ENCODE assay signal across 8 mouse cellular contexts in the genomic region with DNA sequence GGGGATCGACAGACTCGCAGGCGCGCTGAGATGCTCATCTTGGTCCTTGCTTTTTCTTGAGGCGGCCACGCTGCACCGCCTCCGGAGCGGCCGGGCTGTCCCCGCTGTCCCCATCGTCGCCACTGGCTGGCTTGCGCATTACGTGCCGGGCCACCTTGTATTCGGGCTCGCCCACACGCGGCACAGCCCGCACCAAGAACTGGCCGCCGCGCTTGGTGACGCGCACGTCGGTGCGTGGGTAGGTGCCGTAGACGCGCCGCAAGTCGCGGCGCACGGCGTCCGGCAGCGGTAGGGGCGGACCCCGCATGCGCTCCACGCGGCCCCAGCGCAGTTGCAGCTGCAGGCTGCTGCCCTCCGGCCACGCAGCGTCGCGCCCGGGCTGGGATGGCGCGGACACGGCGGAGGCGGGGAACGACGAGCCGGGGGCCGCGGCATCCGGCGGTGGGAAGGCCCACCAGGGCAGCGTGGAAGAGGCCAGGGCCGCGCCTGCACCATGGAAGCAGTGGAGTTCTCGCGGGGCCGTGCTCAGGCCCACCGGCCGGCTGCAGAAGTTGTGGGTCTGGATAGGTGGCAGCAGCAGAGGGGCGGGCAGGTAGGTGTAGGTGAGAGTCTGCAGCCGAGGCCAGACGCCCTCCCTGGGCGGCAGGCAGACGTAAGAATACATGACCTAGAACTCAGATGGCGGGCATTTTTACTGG. TPM values are rescaled to one million over a fixed set of nuclear protein-coding genes. Genes with fewer than 3 reads are reported as not detected.
DNase-seq lines count a peak whose midpoint lies in the region; ATAC-seq and TF ChIP-seq lines count a peak whose summit lies in the region.

No protein-coding gene starts in this region.

- ATAC-seq in inflammation-experienced regulatory T-cells, adult 6 months, result peak; percentile 87
- ATAC-seq in megakaryocyte, adult 5-6 weeks (ENCODE audit: poor library complexity, severe bottlenecking), result peak; percentile 86

- TF ChIP-seq CTCF in thymus, adult 2 months (IDR thresholded peaks at IDR 0.05; ENCODE audit: borderline replicate concordance, control insufficient read depth, extremely low read depth, insufficient read depth, low read length, poor library complexity), result no peak

- no peaks in the 10 kb centered on the region for H3K36me3 ChIP-seq in thymus, adult 2 months (ENCODE audit: control insufficient read depth, insufficient read depth, low read length)

- H3K4me3 ChIP-seq in thymus, adult 2 months (ENCODE audit: control insufficient read depth, insufficient read depth, low read length), result peak overlapping the region; percentile 57

- 1% methylated on average over 77 of the region's 78 CpGs for WGBS in thymus, adult 2 months

- peaks cover 9% of the 10 kb centered on the region for H3K4me1 ChIP-seq in thymus, adult 2 months (replicated peaks; ENCODE audit: control insufficient read depth, insufficient read depth, low read length)

- peaks cover 2% of the 10 kb centered on the region; the same call in 1 of the 2 replicates for H3K27me3 ChIP-seq in thymus, adult 2 months (ENCODE audit: control insufficient read depth, insufficient read depth, low read length)

- no peak for TF ChIP-seq POLR2A in thymus, adult 2 months (IDR thresholded peaks at IDR 0.05; ENCODE audit: control insufficient read depth, extremely low read depth, insufficient read depth, low read length, poor library complexity)

- DNase-seq in thymus, adult 2 months, result no peak
- no peak for DNase-seq in thymus, postnatal 25 days
- peak; percentile 80 for DNase-seq in embryo, embryonic 10 days (ENCODE audit: low spot score)
- DNase-seq in gastrocnemius, postnatal 25 days, result peak; percentile 78
- DNase-seq in left cerebral cortex, postnatal 10 days (ENCODE audit: extremely low spot score in 1 of 2, low spot score in 2 of 2), result peak; percentile 82 to 93
- DNase-seq in right cerebral cortex, adult 18-20 months, result peak; percentile 96

- H3K27ac ChIP-seq in thymus, adult 2 months (ENCODE audit: control insufficient read depth, insufficient read depth, low read length), result no peak overlapping the region

- intact Hi-C loops in left cerebral cortex, postnatal 10 days (cut with DNase I), result loop anchor here (5.0 kb wide), 1 partner anchor 43 kb away; no protein-coding TSS in a partner anchor

RNA-seq across cellular contexts. Expression of gene 2310034G01Rik, which starts 1.2 kb away (rescaled TPM):
- 0.38 and 0.43 TPM in 2 replicates for polyA plus RNA-seq in thymus, adult 2 months (2012; rRNA removed)
- total RNA-seq in gastrocnemius, postnatal 25 days (2021), result under 1 TPM; 0.33 to 0.38 TPM
- polyA plus RNA-seq in inflammation-experienced regulatory T-cells, adult 6 months (2017; shearing (Covaris generic)), result under 1 TPM in 2 of 3 experiments, not detected in 1; 0.24 to 0.44 TPM
- total RNA-seq in left cerebral cortex, postnatal 10 days (2021), result under 1 TPM; 0.77 to 0.99 TPM
- total RNA-seq in megakaryocyte, adult 5-6 weeks (2015), result 0.18 TPM in 1 of 2 replicates, not detected in the other
- total RNA-seq in megakaryocyte, adult 5-6 weeks (2017), result 0.48 and 0.53 TPM in 2 replicates

RNA-seq across cellular contexts. Expression of gene Mfsd13a, which starts 8.0 kb away (rescaled TPM):
- polyA plus RNA-seq in thymus, adult 2 months (2012; rRNA removed), result 16.8 and 20.6 TPM in 2 replicates
- 1 to 10 TPM; 1.0 to 1.2 TPM for total RNA-seq in gastrocnemius, postnatal 25 days (2021)
- polyA plus RNA-seq in inflammation-experienced regulatory T-cells, adult 6 months (2017; shearing (Covaris generic)), result 1 to 10 TPM; 4.3 to 8.1 (median 5.9) TPM
- total RNA-seq in left cerebral cortex, postnatal 10 days (2021), result 10 to 100 TPM; 22.0 to 23.5 TPM
- 17.2 and 18.1 TPM in 2 replicates for total RNA-seq in megakaryocyte, adult 5-6 weeks (2015)
- 8.1 and 11.7 TPM in 2 replicates for total RNA-seq in megakaryocyte, adult 5-6 weeks (2017)

RNA-seq across cellular contexts. Expression of gene Cuedc2, which starts 10.4 kb away (rescaled TPM):
- polyA plus RNA-seq in thymus, adult 2 months (2012; rRNA removed), result 85.4 and 105 TPM in 2 replicates
- 10 to 100 TPM; 56.1 to 56.5 TPM for total RNA-seq in gastrocnemius, postnatal 25 days (2021)
- 10 to 100 TPM; 34.9 to 54.1 (median 46.6) TPM for polyA plus RNA-seq in inflammation-experienced regulatory T-cells, adult 6 months (2017; shearing (Covaris generic))
- 100 to 1,000 TPM; 183 to 200 TPM for total RNA-seq in left cerebral cortex, postnatal 10 days (2021)
- 31.3 and 33.1 TPM in 2 replicates for total RNA-seq in megakaryocyte, adult 5-6 weeks (2015)
- total RNA-seq in megakaryocyte, adult 5-6 weeks (2017), result 108 and 114 TPM in 2 replicates

RNA-seq across cellular contexts. Expression of gene Fbxl15, which starts 20.9 kb away (rescaled TPM):
- polyA plus RNA-seq in thymus, adult 2 months (2012; rRNA removed), result 13.5 and 15.2 TPM in 2 replicates
- total RNA-seq in gastrocnemius, postnatal 25 days (2021), result 1 to 10 TPM; 2.9 TPM
- 1 to 10 TPM; 3.9 to 6.4 (median 4.5) TPM for polyA plus RNA-seq in inflammation-experienced regulatory T-cells, adult 6 months (2017; shearing (Covaris generic))
- total RNA-seq in left cerebral cortex, postnatal 10 days (2021), result 10 to 100 TPM; 25.9 to 29.2 TPM
- total RNA-seq in megakaryocyte, adult 5-6 weeks (2015), result 1.9 and 2.1 TPM in 2 replicates
- total RNA-seq in megakaryocyte, adult 5-6 weeks (2017), result 1.3 and 1.8 TPM in 2 replicates

RNA-seq across cellular contexts. Expression of gene Psd, which starts 22.0 kb away (rescaled TPM):
- 1.5 and 1.6 TPM in 2 replicates for polyA plus RNA-seq in thymus, adult 2 months (2012; rRNA removed)
- under 1 TPM; 0.28 to 0.54 TPM for total RNA-seq in gastrocnemius, postnatal 25 days (2021)
- 1 to 10 TPM; 3.1 to 4.1 (median 4.0) TPM for polyA plus RNA-seq in inflammation-experienced regulatory T-cells, adult 6 months (2017; shearing (Covaris generic))
- total RNA-seq in left cerebral cortex, postnatal 10 days (2021), result 100 to 1,000 TPM; 631 to 653 TPM
- 0.11 and 0.36 TPM in 2 replicates for total RNA-seq in megakaryocyte, adult 5-6 weeks (2015)
- not detected in 2 replicates for total RNA-seq in megakaryocyte, adult 5-6 weeks (2017)

Comparison
In these comparisons a context has a peak if more than half of its experiments do, and no peak if none do; other contexts are left out.
1. DNase-seq: peak in embryo, embryonic 10 days (single experiment), gastrocnemius, postnatal 25 days (single experiment), left cerebral cortex, postnatal 10 days (2 of 2) and right cerebral cortex, adult 18-20 months (single experiment); none in thymus, adult 2 months (single experiment) and thymus, postnatal 25 days (single experiment).
2. RNA of gene Mfsd13a, which starts 8.0 kb away (total RNA-seq): 22.0 to 23.5 TPM in left cerebral cortex, postnatal 10 days and 8.1 to 18.1 TPM in megakaryocyte, adult 5-6 weeks; 1.0 to 1.2 TPM in gastrocnemius, postnatal 25 days; every median in the first group is over 4 times any median in the second.